Mouse (Mus musculus) NIH3T3 (cell line): ENCODE results near the gene Dlg5.

Experiments
- DNase-seq: peaks from one replicate; pipeline ENCODE4 v3.0.0-alpha.2; 2012; ENCODE audit warnings: low read depth

The Dlg5 gene

DNA sequence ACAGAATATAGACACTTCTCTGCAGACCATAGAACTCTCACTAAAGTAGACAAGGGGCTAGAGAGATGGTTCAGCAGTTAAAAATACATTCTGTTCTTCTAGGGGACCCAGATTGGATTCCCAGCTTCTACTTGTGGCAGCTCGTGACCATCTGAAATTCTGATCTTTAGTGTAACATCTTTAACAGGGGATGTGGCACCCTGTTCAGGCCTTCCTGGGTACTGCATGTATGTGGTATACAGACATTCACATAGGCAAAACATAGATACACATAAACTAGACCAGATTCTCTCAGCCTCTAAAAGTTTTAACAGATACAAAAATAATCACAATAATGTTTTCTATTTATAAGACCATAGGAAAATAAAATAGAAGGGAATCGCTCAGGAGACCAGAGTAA is 120.7 kb downstream of the Dlg5 start:
- DNase-seq: no peak

DNA sequence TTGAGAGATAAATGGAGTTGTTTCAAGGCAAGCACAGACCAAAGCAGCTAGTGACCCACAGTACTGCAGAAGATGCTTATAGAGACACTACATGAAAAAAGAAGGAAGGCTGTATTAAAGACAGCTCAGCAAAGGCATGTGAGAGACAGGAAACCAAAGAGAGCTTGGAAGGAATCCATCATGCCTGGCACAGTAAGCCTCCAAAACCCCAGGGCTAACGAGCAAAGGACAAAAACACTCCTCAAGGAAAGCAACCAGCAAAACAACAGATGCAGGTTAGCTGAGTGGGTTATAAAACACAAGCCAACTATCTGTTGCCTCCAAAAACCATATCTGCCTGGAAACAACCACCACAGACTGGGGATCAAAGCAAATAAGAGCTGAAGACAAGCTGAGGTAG is 121.5 kb downstream of the Dlg5 start:
- DNase-seq: peak; percentile 10

DNA sequence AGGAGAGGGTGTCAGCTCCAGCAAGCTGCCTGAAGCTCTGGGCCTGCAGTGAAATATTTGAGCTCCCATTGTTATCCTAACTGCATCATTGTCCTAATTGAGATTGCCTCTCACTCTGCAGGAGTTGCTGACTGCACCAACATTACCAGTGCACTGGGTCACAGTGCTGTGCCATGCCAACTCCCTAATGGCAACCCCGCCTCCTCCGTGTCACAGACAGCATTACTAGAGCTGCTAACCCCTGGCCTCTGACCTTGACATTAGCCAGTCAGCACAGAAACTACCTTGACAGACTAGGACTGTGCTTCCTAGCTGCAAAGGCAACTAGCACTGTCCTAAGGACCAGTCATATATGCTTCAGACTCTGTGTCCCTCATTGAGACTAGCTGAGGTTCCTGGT is 139.0 kb downstream of the Dlg5 start:
- DNase-seq: no peak

DNA sequence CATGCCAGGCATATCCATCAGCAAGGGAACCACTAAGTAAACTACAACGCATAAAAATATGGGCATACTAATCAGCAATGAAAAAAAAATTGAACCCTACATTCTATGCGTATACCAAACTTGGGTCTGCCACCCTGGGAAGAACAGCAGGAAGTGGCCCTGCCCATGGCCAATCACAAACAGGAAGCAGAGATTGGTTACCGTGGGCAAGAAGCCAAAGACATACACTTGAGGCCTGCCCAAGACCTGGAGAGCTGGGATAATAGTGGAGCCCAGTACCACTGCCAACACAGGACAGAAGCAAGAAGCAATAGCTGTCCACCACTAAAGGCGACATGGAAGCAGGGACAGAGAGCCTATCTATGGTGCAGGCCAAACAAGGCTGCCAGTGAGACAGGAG is 146.9 kb downstream of the Dlg5 start:
- DNase-seq: no peak

DNA sequence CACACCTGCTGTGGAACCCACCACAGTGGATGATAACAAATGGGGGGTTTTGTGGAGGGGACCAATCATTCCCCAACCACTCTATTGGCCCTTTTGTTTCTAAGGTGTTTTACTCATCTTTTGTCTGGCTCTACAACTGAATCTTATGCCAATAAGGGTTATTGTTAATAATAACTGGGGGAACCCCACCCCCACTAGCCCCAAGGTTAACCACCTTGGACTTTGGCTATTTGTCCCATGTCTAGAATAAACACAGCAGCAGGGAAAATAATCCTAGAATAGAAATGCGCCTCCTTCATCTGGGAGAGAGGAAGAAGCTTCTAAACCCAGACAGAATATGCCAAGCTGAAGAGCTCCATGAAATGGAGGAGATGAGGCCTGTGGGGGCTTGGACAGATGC is 151.1 kb downstream of the Dlg5 start:
- DNase-seq: no peak

DNA sequence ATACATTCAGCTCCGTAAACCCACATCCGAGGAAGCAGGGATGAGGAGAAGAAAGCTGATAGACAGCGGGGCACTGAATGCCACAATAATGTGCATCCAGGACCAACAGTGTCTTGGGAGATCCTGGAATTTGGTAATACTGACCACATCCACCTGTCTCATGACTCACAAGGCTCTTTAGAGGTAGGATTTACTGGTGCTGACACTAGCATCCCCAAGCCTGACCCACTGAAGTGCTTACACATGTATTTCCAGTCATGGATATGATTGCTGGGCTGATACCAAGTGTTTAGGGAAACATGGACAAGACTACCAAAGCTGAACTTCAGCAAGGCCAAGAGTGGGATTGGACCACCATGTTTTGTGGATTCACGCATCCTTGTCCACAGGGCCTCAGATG is 152.5 kb downstream of the Dlg5 start:
- peak; percentile 23 for DNase-seq

DNA sequence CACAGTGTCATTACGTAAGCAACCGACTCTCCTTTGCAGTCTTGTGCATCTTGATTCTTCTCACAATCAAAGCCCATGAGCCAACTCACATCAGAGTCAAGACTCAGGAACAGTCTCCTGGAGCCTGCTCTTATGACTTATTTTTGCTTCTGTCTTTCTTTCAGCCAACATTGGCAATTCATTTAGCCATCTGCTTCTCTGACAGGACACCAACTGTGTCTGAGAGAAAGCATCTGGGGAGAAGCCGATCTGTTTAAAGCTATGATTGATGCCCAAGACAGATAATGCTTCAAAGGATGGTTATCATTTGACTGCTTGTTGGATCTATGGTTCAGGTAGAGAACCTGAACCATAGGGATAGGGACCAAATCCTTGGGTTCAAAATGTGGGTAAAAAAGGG is 153.3 kb downstream of the Dlg5 start:
- DNase-seq: no peak

DNA sequence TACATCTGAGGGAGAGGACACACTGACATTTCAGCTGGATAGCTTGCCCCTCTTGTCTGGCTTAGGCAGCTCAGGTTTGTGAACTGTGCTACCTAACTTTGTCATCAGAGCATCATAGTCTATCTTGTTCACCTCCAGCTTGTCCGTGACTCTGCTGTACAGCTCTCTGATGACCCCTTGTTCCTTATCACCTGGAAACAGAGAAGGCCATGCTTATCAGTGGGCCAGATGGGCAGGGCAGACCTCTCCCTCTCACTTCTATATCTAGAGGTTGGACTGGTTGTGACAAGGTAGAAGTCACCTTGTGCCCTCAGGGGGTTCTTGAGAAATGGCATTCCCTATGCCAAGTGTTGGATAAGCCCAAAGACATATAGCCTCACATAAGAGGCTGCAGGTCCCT is 154.9 kb downstream of the Dlg5 start:
- DNase-seq: no peak

DNA sequence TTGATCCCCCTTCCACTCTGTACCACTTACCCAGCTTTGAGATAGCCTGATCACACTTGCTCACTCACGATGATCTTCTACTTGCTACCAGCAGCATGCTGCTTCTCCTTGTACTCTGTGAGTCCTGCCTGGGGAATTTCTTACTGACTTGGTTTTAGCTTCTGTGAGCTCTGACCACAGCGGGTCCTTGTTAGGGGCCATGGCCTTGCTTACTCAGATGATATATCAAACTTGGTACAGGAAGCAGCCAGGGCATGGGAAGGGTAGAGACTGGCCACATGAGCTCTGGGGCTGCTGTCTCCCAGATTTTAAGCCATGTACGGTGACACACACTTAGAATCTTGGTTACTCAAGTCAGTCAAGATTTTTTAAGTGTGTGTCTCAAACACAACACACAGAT is 156.5 kb downstream of the Dlg5 start:
- DNase-seq: no peak

DNA sequence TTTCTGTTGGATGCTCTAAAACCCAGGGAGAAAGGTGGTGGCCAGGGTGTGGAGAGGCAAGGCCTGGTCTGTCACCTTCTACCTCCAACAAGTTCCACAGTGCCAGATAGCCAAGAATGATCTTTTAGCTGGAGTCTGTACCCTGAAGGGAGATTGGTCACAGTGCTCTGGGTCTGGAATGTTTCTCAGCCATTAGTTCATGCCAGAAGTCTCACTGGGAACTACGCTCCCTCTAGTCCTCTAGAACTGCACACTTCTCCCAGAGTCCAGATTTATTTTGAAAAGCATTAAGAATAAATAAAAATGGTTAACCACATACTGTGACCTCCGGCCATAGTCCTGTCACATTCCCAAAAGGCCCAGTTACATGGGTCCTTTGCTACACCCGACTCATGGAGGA is 158.3 kb downstream of the Dlg5 start:
- no peak for DNase-seq

DNA sequence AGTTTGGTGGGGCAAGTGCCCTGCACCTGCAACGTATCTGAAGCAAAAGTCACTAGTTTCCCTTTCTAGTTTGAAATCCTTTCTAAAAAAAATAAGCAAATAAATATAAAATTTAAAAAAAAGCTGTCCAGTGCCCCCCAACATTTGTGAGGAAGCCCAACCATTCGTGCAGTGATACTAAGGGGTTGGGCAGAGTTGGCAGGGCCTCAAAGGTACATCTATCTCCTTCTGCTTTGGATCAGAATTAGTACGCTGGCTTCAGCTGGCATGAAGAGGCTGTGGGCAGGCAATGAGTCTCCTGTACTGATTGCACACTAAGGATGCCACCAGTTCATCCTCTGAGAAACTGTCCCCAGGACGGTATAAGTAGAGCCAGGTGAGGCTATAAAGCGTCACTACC is 159.2 kb downstream of the Dlg5 start:
- DNase-seq: peak; percentile 53
